ENCODE assay signal across 8 mouse cellular contexts in genomic region chr2:158379354-158380078, GRCm38 (mm10). TPM values are rescaled to one million over a fixed set of nuclear protein-coding genes. Genes with fewer than 3 reads are reported as not detected.
A peak's percentile ranks its signal among the peaks of the same experiment; 100 is the strongest.
DNase-seq lines count a peak whose midpoint lies in the region; ATAC-seq and TF ChIP-seq lines count a peak whose summit lies in the region.

No protein-coding gene starts in this region.

- TF ChIP-seq CTCF in brain, embryonic 14.5 days (IDR thresholded peaks at IDR 0.05; ENCODE audit: borderline replicate concordance, extremely low read depth, insufficient read depth, insufficient read length), result peak; percentile 87
- peak; percentile 97 for TF ChIP-seq CTCF in stomach, postnatal 0 days (IDR thresholded peaks at IDR 0.05; ENCODE audit: low read depth)

- DNase-seq in ovary, adult 18-20 months (ENCODE audit: low spot score), result peak; percentile 16
- no peak for DNase-seq in ovary, postnatal 36 days (ENCODE audit: low spot score)
- DNase-seq in brain, embryonic 14.5 days (ENCODE audit: low read depth), result peak; percentile 94
- peak; percentile 95 for DNase-seq in forebrain, embryonic 14.5 days (ENCODE audit: low spot score)
- peak; percentile 70 for DNase-seq in kidney, adult 11 months
- peak; percentile 87 for DNase-seq in limb, embryonic 14.5 days (ENCODE audit: low spot score)
- DNase-seq in stomach, postnatal 0 days (ENCODE audit: low spot score), result peak; percentile 53

- H3K36me3 ChIP-seq in forebrain, embryonic 14.5 days (ENCODE audit: control insufficient read depth, insufficient read depth, low read length), result no peaks in the 10 kb centered on the region
- H3K36me3 ChIP-seq in limb, embryonic 14.5 days (ENCODE audit: control insufficient read depth, insufficient read depth, low read length), result no peaks in the 10 kb centered on the region
- peaks cover 13% of the 10 kb centered on the region for H3K36me3 ChIP-seq in midbrain, embryonic 16.5 days (ENCODE audit: control insufficient read depth, insufficient read depth, low read length)
- no peaks in the 10 kb centered on the region for H3K36me3 ChIP-seq in stomach, postnatal 0 days (ENCODE audit: control insufficient read depth, insufficient read depth, low read length)

- no peaks in the 10 kb centered on the region for H3K4me1 ChIP-seq in forebrain, embryonic 14.5 days (ENCODE audit: control insufficient read depth, insufficient read depth, low read length)
- no peaks in the 10 kb centered on the region for H3K4me1 ChIP-seq in limb, embryonic 14.5 days (ENCODE audit: control insufficient read depth, insufficient read depth, low read length)
- peaks cover 22% of the 10 kb centered on the region for H3K4me1 ChIP-seq in midbrain, embryonic 16.5 days (ENCODE audit: control insufficient read depth, insufficient read depth, low read length)
- no peaks in the 10 kb centered on the region for H3K4me1 ChIP-seq in stomach, postnatal 0 days (replicated peaks; ENCODE audit: control insufficient read depth, insufficient read depth)

- WGBS in forebrain, embryonic 14.5 days, result 46% methylated on average over 13 of the region's 13 CpGs
- WGBS in limb, embryonic 14.5 days, result 42% methylated on average over 13 of the region's 13 CpGs
- 41% methylated on average over 13 of the region's 13 CpGs for WGBS in midbrain, embryonic 16.5 days
- WGBS in stomach, postnatal 0 days, result 43% methylated on average over 13 of the region's 13 CpGs

- TF ChIP-seq EP300 in stomach, postnatal 0 days (optimal IDR thresholded peaks at IDR 0.05), result no peak

- no peak for TF ChIP-seq POLR2A in brain, embryonic 14.5 days (IDR thresholded peaks at IDR 0.05; ENCODE audit: borderline replicate concordance, extremely low read depth, insufficient read depth, insufficient read length, poor library complexity, severe bottlenecking)
- no peak for TF ChIP-seq POLR2A in limb, embryonic 14.5 days (IDR thresholded peaks at IDR 0.05; ENCODE audit: borderline replicate concordance, extremely low read depth, insufficient read depth, insufficient read length)

- H3K4me2 ChIP-seq in forebrain, embryonic 14.5 days (ENCODE audit: low read length), result no peak overlapping the region
- no peak overlapping the region for H3K4me2 ChIP-seq in limb, embryonic 14.5 days (replicated peaks; ENCODE audit: low read depth, low read length, severe bottlenecking)
- H3K4me2 ChIP-seq in midbrain, embryonic 16.5 days (ENCODE audit: low read length), result peak overlapping the region; percentile 26
- H3K4me2 ChIP-seq in stomach, postnatal 0 days (replicated peaks; ENCODE audit: low read depth), result no peak overlapping the region

- H3K4me3 ChIP-seq in forebrain, embryonic 14.5 days (ENCODE audit: low read depth, low read length), result no peak overlapping the region
- H3K4me3 ChIP-seq in limb, embryonic 14.5 days (replicated peaks; ENCODE audit: low read length), result no peak overlapping the region
- no peak overlapping the region; the same call in 1 of the 2 replicates for H3K4me3 ChIP-seq in midbrain, embryonic 16.5 days (ENCODE audit: low read depth, low read length)
- H3K4me3 ChIP-seq in stomach, postnatal 0 days (ENCODE audit: low read depth, low read length), result no peak overlapping the region

- no peak overlapping the region for H3K27ac ChIP-seq in forebrain, embryonic 14.5 days (ENCODE audit: low read depth, low read length)
- no peak overlapping the region for H3K27ac ChIP-seq in limb, embryonic 14.5 days (replicated peaks; ENCODE audit: low read depth, low read length)
- 0 out of 2 replicates have a peak overlapping the region, but pooled peaks have one; percentile 42 for H3K27ac ChIP-seq in midbrain, embryonic 16.5 days (ENCODE audit: low read length)
- H3K27ac ChIP-seq in stomach, postnatal 0 days (replicated peaks), result no peak overlapping the region

- 0 out of 2 replicates have a peak, but pooled peaks have one; percentile 19 for ATAC-seq in forebrain, embryonic 14.5 days
- ATAC-seq in limb, embryonic 14.5 days (ENCODE audit: low FRiP score, low read depth), result no peak; the same call in 1 of the 2 replicates
- peak; percentile 37 for ATAC-seq in midbrain, embryonic 16.5 days
- no peak for ATAC-seq in stomach, postnatal 0 days (ENCODE audit: low FRiP score, low TSS enrichment)

- H3K9me3 ChIP-seq in forebrain, embryonic 14.5 days (replicated peaks; ENCODE audit: control insufficient read depth, low read length), result no peaks in the 10 kb centered on the region
- no peaks in the 10 kb centered on the region for H3K9me3 ChIP-seq in limb, embryonic 14.5 days (ENCODE audit: control insufficient read depth, low read length)
- H3K9me3 ChIP-seq in midbrain, embryonic 16.5 days (replicated peaks; ENCODE audit: control insufficient read depth, low read length, poor library complexity, severe bottlenecking), result no peaks in the 10 kb centered on the region
- H3K9me3 ChIP-seq in stomach, postnatal 0 days (ENCODE audit: control insufficient read depth, low read length), result no peaks in the 10 kb centered on the region

- H3K9ac ChIP-seq in forebrain, embryonic 14.5 days (ENCODE audit: low read length), result no peak overlapping the region
- no peak overlapping the region for H3K9ac ChIP-seq in limb, embryonic 14.5 days (ENCODE audit: low read depth, low read length, severe bottlenecking)
- no peak overlapping the region for H3K9ac ChIP-seq in midbrain, embryonic 16.5 days (ENCODE audit: low read depth, low read length)
- H3K9ac ChIP-seq in stomach, postnatal 0 days (ENCODE audit: low read length), result no peak overlapping the region

- peaks cover 7% of the 10 kb centered on the region; the same call in 1 of the 2 replicates for H3K27me3 ChIP-seq in forebrain, embryonic 14.5 days (replicated peaks; ENCODE audit: control insufficient read depth, insufficient read depth, low read length)
- peaks cover 18% of the 10 kb centered on the region for H3K27me3 ChIP-seq in limb, embryonic 14.5 days (ENCODE audit: control insufficient read depth, insufficient read depth, low read length)
- H3K27me3 ChIP-seq in midbrain, embryonic 16.5 days (ENCODE audit: control insufficient read depth, insufficient read depth, low read depth, low read length), result no peaks in the 10 kb centered on the region
- no peaks in the 10 kb centered on the region for H3K27me3 ChIP-seq in stomach, postnatal 0 days (ENCODE audit: control insufficient read depth, insufficient read depth, low read length)

RNA-seq across cellular contexts. Expression of gene Snhg11, which starts 4.1 kb away (rescaled TPM):
- 496 and 652 TPM in 2 replicates for polyA plus RNA-seq in brain, embryonic 14.5 days (2012; rRNA removed)
- 30.3 and 55.7 TPM in 2 replicates for polyA plus RNA-seq in forebrain, embryonic 14.5 days (2014; fragmentation: Nextera tagmentation; extraction: Ambion mirVana)
- polyA plus RNA-seq in limb, embryonic 14.5 days (2012; rRNA removed), result 10.8 and 11.7 TPM in 2 replicates
- polyA plus RNA-seq in limb, embryonic 14.5 days (2014; fragmentation: Nextera tagmentation; extraction: Ambion mirVana), result 2.8 and 3.5 TPM in 2 replicates
- 636 and 732 TPM in 2 replicates for polyA plus RNA-seq in midbrain, embryonic 16.5 days (2015; fragmentation: Nextera tagmentation; extraction: Ambion mirVana)
- 3.3 and 3.7 TPM in 2 replicates for polyA plus RNA-seq in stomach, postnatal 0 days (2015; fragmentation: Nextera tagmentation; extraction: Ambion mirVana)

RNA-seq across cellular contexts. Expression of gene Ralgapb, which starts 30.1 kb away (rescaled TPM):
- polyA plus RNA-seq in brain, embryonic 14.5 days (2012; rRNA removed), result 37.7 and 44.4 TPM in 2 replicates
- polyA plus RNA-seq in forebrain, embryonic 14.5 days (2014; fragmentation: Nextera tagmentation; extraction: Ambion mirVana), result 22.8 and 25.7 TPM in 2 replicates
- 20.1 and 25.2 TPM in 2 replicates for polyA plus RNA-seq in limb, embryonic 14.5 days (2012; rRNA removed)
- 20.2 and 23.3 TPM in 2 replicates for polyA plus RNA-seq in limb, embryonic 14.5 days (2014; fragmentation: Nextera tagmentation; extraction: Ambion mirVana)
- 19.9 and 25.2 TPM in 2 replicates for polyA plus RNA-seq in midbrain, embryonic 16.5 days (2015; fragmentation: Nextera tagmentation; extraction: Ambion mirVana)
- 11.4 and 14.1 TPM in 2 replicates for polyA plus RNA-seq in stomach, postnatal 0 days (2015; fragmentation: Nextera tagmentation; extraction: Ambion mirVana)

Comparison
In these comparisons a context has a peak if more than half of its experiments do, and no peak if none do; other contexts are left out.
1. ATAC-seq: peak in forebrain, embryonic 14.5 days (single experiment) and midbrain, embryonic 16.5 days (single experiment); none in limb, embryonic 14.5 days (single experiment) and stomach, postnatal 0 days (single experiment).